Mouse (Mus musculus): ENCODE data around the gene Tpd52l1. TPM values are rescaled to one million over a fixed set of nuclear protein-coding genes. Genes with fewer than 3 reads are reported as not detected.
"Not testable (repeated sequence)": the region's sequence is repeated elsewhere in the genome, so short reads cannot be mapped to it uniquely, and the experiment has no call there.

Tpd52l1 gene
- polyA plus RNA-seq, 1 experiment from 2014 or later, result 14.8 TPM

DNA sequence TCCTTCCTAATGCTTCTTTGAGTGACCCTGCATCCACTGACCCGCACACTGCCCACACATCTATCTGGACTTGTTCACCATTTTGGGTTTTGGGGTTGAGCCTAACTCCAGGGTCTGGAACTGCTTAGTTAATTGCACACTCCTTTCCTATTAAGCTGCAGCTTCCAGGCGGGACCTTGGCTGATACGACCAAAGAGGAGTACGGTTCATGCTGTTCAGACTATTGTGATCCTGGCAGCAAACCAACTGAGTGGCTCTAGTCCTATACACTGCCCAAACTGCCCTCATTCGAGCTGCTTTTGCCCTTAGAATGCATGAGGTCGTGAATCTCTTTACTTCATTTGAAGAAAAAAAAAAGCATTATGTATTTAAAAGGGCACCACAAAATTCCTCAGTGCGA lies 1.6 kb downstream of the Tpd52l1 start:
- Histone ChIP-seq H3K9ac (ENCODE audit: low read length) (no peak overlapping the region), H3K27ac (ENCODE audit: low read length) (no peak overlapping the region), H3K27me3 (ENCODE audit: control insufficient read depth, insufficient read depth, low read length) (no peaks in the 10 kb centered on the region), H3K4me1 (ENCODE audit: control insufficient read depth, insufficient read depth, low read length) (no peaks in the 10 kb centered on the region), H3K4me2 (ENCODE audit: low read depth, low read length) (no peak overlapping the region), H3K36me3 (ENCODE audit: control insufficient read depth, insufficient read depth) (no peaks in the 10 kb centered on the region), H3K9me3 (replicated peaks; ENCODE audit: control insufficient read depth, low read length) (no peaks in the 10 kb centered on the region), H3K4me3 (ENCODE audit: low read length) (no peak overlapping the region)
- WGBS, result 79% methylated on average over 7 of the region's 7 CpGs
- no peak for ATAC-seq (replicated peaks; ENCODE audit: extremely low read depth, insufficient read depth, low FRiP score)

DNA sequence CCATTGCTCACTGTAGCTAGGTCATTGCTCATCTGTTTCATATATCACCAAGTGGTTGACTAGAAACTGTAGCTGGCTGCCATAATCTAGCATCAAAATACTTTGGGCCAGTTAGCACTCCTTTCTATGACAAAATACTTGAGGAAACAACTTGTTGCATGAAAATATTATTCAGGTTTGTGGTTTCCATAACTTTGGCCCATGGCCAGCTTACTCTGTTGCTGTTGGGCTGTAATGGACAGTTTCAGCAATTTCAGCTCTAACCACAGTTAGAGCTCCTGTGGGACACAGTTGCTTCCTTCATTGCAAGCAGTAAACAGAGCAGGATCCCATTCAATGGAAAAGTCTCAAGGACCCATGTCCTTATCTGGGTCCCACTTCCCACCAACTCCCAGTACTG lies 4.3 kb downstream of the Tpd52l1 start:
- Histone ChIP-seq H3K36me3 (ENCODE audit: control insufficient read depth, insufficient read depth) (no peaks in the 10 kb centered on the region), H3K9me3 (replicated peaks; ENCODE audit: control insufficient read depth, low read length) (no peaks in the 10 kb centered on the region), H3K27ac (ENCODE audit: low read length) (no peak overlapping the region), H3K9ac (ENCODE audit: low read length) (no peak overlapping the region), H3K4me1 (ENCODE audit: control insufficient read depth, insufficient read depth, low read length) (no peaks in the 10 kb centered on the region), H3K4me3 (ENCODE audit: low read length) (no peak overlapping the region), H3K4me2 (ENCODE audit: low read depth, low read length) (no peak overlapping the region), H3K27me3 (ENCODE audit: control insufficient read depth, insufficient read depth, low read length) (no peaks in the 10 kb centered on the region)
- ATAC-seq (replicated peaks; ENCODE audit: extremely low read depth, insufficient read depth, low FRiP score), result no peak

DNA sequence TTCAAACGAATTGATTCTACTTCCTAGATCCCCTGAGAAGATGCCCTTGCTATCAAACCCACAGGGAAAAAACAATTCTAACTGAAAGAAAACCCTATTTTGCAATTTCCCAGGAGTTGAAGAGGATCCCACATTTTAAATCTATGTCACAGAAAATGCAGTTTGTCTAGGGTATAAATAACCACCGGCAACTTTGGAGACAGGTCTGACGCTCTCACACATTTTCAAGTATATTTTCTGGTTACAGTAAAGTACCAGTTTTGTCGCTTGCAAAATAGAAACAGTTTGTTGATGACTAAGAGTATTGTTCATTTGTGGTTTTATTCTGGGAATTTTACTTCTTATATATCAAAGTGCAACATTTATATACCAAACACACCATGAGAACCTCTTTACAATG lies 9.7 kb downstream of the Tpd52l1 start:
- Histone ChIP-seq H3K27ac (ENCODE audit: low read length) (no peak overlapping the region), H3K4me3 (ENCODE audit: low read length) (no peak overlapping the region), H3K36me3 (ENCODE audit: control insufficient read depth, insufficient read depth) (no peaks in the 10 kb centered on the region), H3K9ac (ENCODE audit: low read length) (no peak overlapping the region), H3K4me1 (ENCODE audit: control insufficient read depth, insufficient read depth, low read length) (no peaks in the 10 kb centered on the region), H3K27me3 (ENCODE audit: control insufficient read depth, insufficient read depth, low read length) (no peaks in the 10 kb centered on the region), H3K9me3 (replicated peaks; ENCODE audit: control insufficient read depth, low read length) (no peaks in the 10 kb centered on the region), H3K4me2 (ENCODE audit: low read depth, low read length) (no peak overlapping the region)
- no peak for ATAC-seq (replicated peaks; ENCODE audit: extremely low read depth, insufficient read depth, low FRiP score)
- 64% methylated on average over 4 of the region's 4 CpGs for WGBS

DNA sequence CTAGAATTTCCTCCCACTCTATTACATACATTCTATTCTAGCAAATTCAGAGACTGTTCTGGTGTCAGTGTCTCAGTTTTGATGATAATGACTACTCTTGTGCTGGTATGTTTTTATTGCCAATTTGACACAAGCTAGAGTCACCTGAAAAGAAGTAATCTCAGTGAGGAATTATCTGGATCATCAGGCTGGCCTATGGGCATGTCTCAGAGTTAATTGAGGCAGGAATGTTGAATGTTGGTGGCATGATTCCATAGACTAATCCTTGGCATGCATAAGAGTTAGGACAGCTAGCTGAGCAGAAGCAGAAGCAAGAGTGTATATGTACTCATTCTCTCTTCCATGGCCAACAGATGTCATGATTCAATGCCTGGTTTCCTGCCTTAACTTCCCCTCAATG lies 27.8 kb downstream of the Tpd52l1 start:
- H3K9me3 ChIP-seq (replicated peaks; ENCODE audit: control insufficient read depth, low read length), result no peaks in the 10 kb centered on the region
- H3K4me2 ChIP-seq (ENCODE audit: low read depth, low read length), result no peak overlapping the region
- no peak overlapping the region for H3K4me3 ChIP-seq (ENCODE audit: low read length)
- H3K36me3 ChIP-seq (ENCODE audit: control insufficient read depth, insufficient read depth), result no peaks in the 10 kb centered on the region
- no peak overlapping the region for H3K27ac ChIP-seq (ENCODE audit: low read length)
- no peak overlapping the region for H3K9ac ChIP-seq (ENCODE audit: low read length)
- H3K27me3 ChIP-seq (ENCODE audit: control insufficient read depth, insufficient read depth, low read length), result no peaks in the 10 kb centered on the region
- ATAC-seq (replicated peaks; ENCODE audit: extremely low read depth, insufficient read depth, low FRiP score), result no peak
- H3K4me1 ChIP-seq (ENCODE audit: control insufficient read depth, insufficient read depth, low read length), result no peaks in the 10 kb centered on the region

DNA sequence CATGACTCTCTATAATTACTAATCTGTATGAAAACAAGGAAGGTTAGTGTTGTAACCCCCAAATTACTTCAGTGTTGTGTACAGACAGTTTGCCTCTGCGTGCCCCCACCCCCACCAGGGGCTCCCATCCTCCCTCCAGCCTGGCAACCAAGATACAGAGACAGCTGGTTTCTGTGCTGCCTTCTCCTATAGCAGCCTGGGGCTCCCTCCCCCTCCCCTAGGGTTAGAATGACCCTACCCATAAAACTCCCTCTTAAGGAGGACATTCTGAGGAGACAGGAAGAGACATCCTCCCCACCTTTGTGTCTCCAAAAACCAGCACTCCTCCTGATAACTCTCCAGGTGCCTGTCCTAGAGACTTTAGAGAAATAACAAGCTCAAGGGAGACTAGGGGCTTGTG lies 52.8 kb downstream of the Tpd52l1 start:
- no peak overlapping the region for H3K27ac ChIP-seq (ENCODE audit: low read length)
- no peak overlapping the region for H3K4me2 ChIP-seq (ENCODE audit: low read depth, low read length)
- ATAC-seq (replicated peaks; ENCODE audit: extremely low read depth, insufficient read depth, low FRiP score), result no peak
- H3K27me3 ChIP-seq (ENCODE audit: control insufficient read depth, insufficient read depth, low read length), result no peaks in the 10 kb centered on the region
- no peaks in the 10 kb centered on the region for H3K4me1 ChIP-seq (ENCODE audit: control insufficient read depth, insufficient read depth, low read length)
- H3K9me3 ChIP-seq (replicated peaks; ENCODE audit: control insufficient read depth, low read length), result no peaks in the 10 kb centered on the region
- 62% methylated on average over 1 of the region's 1 CpGs for WGBS
- H3K4me3 ChIP-seq (ENCODE audit: low read length), result no peak overlapping the region
- H3K36me3 ChIP-seq (ENCODE audit: control insufficient read depth, insufficient read depth), result no peaks in the 10 kb centered on the region
- H3K9ac ChIP-seq (ENCODE audit: low read length), result no peak overlapping the region

DNA sequence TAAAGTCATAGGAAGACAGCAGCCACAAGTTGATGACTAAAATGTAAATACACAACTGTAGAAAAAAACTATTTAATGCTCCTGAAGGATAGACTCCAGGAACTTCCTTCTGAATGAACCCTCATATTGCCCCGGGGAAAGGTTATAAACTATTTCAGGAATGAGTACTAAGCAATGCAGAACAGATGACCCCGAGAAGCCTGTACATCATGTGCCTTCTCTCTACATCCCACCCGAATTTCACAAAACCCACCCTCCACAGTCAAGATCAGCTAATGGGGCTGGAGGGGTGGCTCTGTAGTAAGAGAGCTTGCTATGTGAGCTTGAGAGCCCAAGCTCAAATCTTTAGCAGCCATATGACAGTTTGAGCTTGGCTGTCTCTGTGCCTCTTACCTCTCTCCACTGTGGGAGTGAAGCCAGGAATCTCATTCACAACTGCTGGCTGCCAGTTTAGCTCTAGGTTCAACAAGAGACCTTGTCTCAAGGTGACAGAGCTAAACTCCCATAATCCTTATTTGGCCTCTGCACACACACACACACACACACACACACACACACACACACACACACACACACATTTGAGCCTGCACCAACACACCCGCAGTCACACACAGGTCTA lies 54.9 kb downstream of the Tpd52l1 start:
- H3K9me3 ChIP-seq (replicated peaks; ENCODE audit: control insufficient read depth, low read length), result no peaks in the 10 kb centered on the region
- H3K9ac ChIP-seq (ENCODE audit: low read length), result no peak overlapping the region
- no peaks in the 10 kb centered on the region for H3K4me1 ChIP-seq (ENCODE audit: control insufficient read depth, insufficient read depth, low read length)
- 46% methylated on average over 4 of the region's 4 CpGs for WGBS
- no peaks in the 10 kb centered on the region for H3K36me3 ChIP-seq (ENCODE audit: control insufficient read depth, insufficient read depth)
- H3K27me3 ChIP-seq (ENCODE audit: control insufficient read depth, insufficient read depth, low read length), result no peaks in the 10 kb centered on the region
- H3K27ac ChIP-seq (ENCODE audit: low read length), result peak overlapping the region; percentile 85
- no peak overlapping the region for H3K4me3 ChIP-seq (ENCODE audit: low read length)
- H3K4me2 ChIP-seq (ENCODE audit: low read depth, low read length), result peak overlapping the region; percentile 49
- peak; percentile 88 for ATAC-seq (replicated peaks; ENCODE audit: extremely low read depth, insufficient read depth, low FRiP score)

DNA sequence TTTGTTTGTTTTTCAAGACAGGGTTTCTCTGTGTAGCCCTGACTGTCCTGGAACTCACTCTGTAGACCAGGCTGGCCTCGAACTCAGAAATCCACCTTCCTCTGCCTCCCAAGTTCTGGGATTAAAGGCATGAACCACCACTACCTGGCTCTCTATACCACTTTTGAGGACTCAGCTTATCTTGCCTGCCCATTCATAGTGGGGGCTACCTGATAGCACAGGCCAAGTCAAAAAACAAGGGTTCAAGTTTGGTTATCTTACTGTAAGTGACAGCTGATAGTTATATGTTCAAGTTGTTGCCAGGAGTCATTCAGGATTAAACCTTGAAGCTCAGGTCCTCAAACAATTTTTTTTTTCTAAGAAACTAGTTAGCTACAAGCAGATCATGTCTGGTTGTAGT lies 57.2 kb downstream of the Tpd52l1 start:
- not testable (repeated sequence) for H3K36me3 ChIP-seq (ENCODE audit: control insufficient read depth, insufficient read depth); H3K27me3 ChIP-seq (ENCODE audit: control insufficient read depth, insufficient read depth, low read length); ATAC-seq (replicated peaks; ENCODE audit: extremely low read depth, insufficient read depth, low FRiP score); H3K4me2 ChIP-seq (ENCODE audit: low read depth, low read length); H3K9me3 ChIP-seq (replicated peaks; ENCODE audit: control insufficient read depth, low read length); H3K27ac ChIP-seq (ENCODE audit: low read length); H3K4me1 ChIP-seq (ENCODE audit: control insufficient read depth, insufficient read depth, low read length); H3K9ac ChIP-seq (ENCODE audit: low read length); H3K4me3 ChIP-seq (ENCODE audit: low read length)
- WGBS, result 85% methylated on average over 1 of the region's 1 CpGs

DNA sequence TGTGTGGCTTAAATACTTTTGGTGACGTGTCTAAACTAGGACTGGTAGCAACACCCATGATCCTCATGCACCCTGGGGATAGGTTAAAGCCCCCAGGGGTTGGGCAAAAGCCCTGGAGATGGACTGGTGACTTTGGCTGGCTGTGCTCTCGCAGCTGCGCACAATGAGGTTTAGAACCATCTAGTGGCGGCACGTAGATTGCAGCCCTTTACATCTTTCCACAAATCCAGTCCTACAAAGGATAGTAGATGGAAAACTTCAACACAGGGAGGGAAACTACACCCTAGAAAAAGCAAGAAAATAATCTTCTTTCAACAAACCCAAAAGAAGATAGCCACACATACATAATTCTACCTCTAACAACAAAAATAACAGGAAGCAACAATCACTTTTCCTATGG lies 75.6 kb downstream of the Tpd52l1 start:
- H3K27ac ChIP-seq (ENCODE audit: low read length); H3K9ac ChIP-seq (ENCODE audit: low read length); H3K4me3 ChIP-seq (ENCODE audit: low read length); H3K4me2 ChIP-seq (ENCODE audit: low read depth, low read length); H3K36me3 ChIP-seq (ENCODE audit: control insufficient read depth, insufficient read depth); H3K9me3 ChIP-seq (replicated peaks; ENCODE audit: control insufficient read depth, low read length); H3K27me3 ChIP-seq (ENCODE audit: control insufficient read depth, insufficient read depth, low read length); H3K4me1 ChIP-seq (ENCODE audit: control insufficient read depth, insufficient read depth, low read length); ATAC-seq (replicated peaks; ENCODE audit: extremely low read depth, insufficient read depth, low FRiP score): not testable (repeated sequence)
- 4% methylated on average over 4 of the region's 5 CpGs for WGBS

DNA sequence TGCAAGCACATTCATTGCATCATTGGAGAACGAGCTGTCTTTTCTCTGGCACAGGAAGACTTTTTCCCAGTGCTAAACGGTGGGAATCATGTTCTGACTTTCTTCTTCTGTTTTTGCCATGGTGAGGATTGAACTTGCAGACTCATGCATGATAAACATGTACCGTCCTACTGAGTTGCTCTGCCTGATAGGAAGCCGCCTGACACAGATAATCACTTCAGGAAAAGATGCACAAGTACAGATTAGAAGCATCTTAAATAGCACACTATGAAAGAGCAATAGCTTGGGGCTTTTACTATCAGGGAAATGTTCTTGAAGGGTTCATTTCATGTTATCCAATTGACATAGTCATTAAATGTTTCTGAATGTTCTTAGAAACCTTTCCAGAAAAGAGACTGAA lies 86.0 kb downstream of the Tpd52l1 start:
- H3K36me3 ChIP-seq (ENCODE audit: control insufficient read depth, insufficient read depth), result no peaks in the 10 kb centered on the region
- H3K9me3 ChIP-seq (replicated peaks; ENCODE audit: control insufficient read depth, low read length), result no peaks in the 10 kb centered on the region
- H3K4me1 ChIP-seq (ENCODE audit: control insufficient read depth, insufficient read depth, low read length), result no peaks in the 10 kb centered on the region
- 55% methylated on average over 4 of the region's 4 CpGs for WGBS
- H3K27ac ChIP-seq (ENCODE audit: low read length), result no peak overlapping the region
- H3K9ac ChIP-seq (ENCODE audit: low read length), result no peak overlapping the region
- no peak for ATAC-seq (replicated peaks; ENCODE audit: extremely low read depth, insufficient read depth, low FRiP score)
- H3K4me3 ChIP-seq (ENCODE audit: low read length), result no peak overlapping the region
- no peak overlapping the region for H3K4me2 ChIP-seq (ENCODE audit: low read depth, low read length)
- H3K27me3 ChIP-seq (ENCODE audit: control insufficient read depth, insufficient read depth, low read length), result no peaks in the 10 kb centered on the region

All from heart, embryonic 16.5 days (tissue).